Mouse (Mus musculus): Measurements from ENCODE around the gene Axin2. TPM values are rescaled to one million over a fixed set of nuclear protein-coding genes. Genes with fewer than 3 reads are reported as not detected.

Gene Axin2
- polyA plus RNA-seq, 1 experiment = 2.5 TPM

DNA sequence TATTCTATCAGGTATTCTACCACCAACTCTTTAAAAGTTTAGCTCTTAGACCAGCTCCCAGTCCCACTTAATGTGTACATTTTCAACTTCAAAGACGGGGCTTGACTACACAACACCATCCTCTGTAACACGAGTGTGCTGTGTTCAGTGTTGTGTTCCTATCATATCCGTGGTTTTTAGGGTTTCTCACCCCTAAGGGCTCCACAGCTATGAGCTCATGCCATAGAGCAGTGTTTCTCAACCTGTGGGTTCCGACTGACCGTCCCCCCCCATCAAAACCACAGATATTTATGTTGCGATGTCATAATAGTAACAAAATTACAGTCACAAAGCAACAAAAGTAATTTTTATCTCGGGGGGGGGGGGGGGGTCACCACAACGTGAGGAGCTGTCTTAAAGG is 34.1 kb upstream of the Axin2 start:
- H3K4me3 ChIP-seq (replicated peaks; ENCODE audit: control insufficient read depth, low read depth, low read length) = no peak overlapping the region
- TF ChIP-seq POLR2A (IDR thresholded peaks at IDR 0.05; ENCODE audit: borderline replicate concordance, control insufficient read depth, low read depth, low read length) (no peak), CTCF (IDR thresholded peaks at IDR 0.05; ENCODE audit: control insufficient read depth, insufficient read depth, low read length) (no peak)
- H3K4me1 ChIP-seq (ENCODE audit: control insufficient read depth, insufficient read depth, low read length) = no peaks in the 10 kb centered on the region

DNA sequence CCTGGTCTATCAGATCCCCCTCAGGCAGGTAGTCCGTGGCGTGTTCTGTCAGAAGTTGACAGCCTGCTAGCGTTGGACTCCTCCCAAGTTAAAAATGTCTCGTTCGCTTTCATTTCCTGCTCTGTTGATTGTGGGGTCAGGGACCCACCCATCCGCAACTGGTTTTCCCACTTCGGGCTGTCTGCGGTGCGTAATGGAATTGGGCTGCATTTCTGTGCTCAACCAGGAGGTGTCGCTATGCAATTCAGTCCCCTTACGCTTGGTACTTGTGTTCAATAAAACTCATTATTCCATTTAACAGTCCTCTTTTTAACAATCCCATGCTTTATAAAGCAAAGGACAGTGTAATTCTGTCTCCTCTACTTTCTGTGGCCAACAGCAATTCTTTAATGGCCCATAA is 31.0 kb upstream of the Axin2 start:
- TF ChIP-seq CTCF (IDR thresholded peaks at IDR 0.05; ENCODE audit: control insufficient read depth, insufficient read depth, low read length) (peak; percentile 29; the same call in 1 of the 2 replicates), POLR2A (IDR thresholded peaks at IDR 0.05; ENCODE audit: borderline replicate concordance, control insufficient read depth, low read depth, low read length) (no peak)
- Histone ChIP-seq H3K4me1 (ENCODE audit: control insufficient read depth, insufficient read depth, low read length) (no peaks in the 10 kb centered on the region), H3K4me3 (replicated peaks; ENCODE audit: control insufficient read depth, low read depth, low read length) (no peak overlapping the region), H3K27ac (ENCODE audit: control insufficient read depth, insufficient read depth, low read depth, low read length, poor library complexity) (no peak overlapping the region)
- WGBS = 62% methylated on average over 11 of the region's 11 CpGs

More for the DNA sequence above, 34.1 kb upstream of the Axin2 start:
- H3K27ac ChIP-seq (ENCODE audit: control insufficient read depth, insufficient read depth, low read depth, low read length, poor library complexity) = no peak overlapping the region
- 39% methylated on average over 8 of the region's 8 CpGs for WGBS

- Histone ChIP-seq H3K4me3 (replicated peaks; ENCODE audit: control insufficient read depth, low read depth, low read length) (no peak overlapping the region), H3K27ac (ENCODE audit: control insufficient read depth, insufficient read depth, low read depth, low read length, poor library complexity) (no peak overlapping the region), H3K4me1 (ENCODE audit: control insufficient read depth, insufficient read depth, low read length) (no peaks in the 10 kb centered on the region)
- TF ChIP-seq POLR2A (IDR thresholded peaks at IDR 0.05; ENCODE audit: borderline replicate concordance, control insufficient read depth, low read depth, low read length) (no peak), CTCF (IDR thresholded peaks at IDR 0.05; ENCODE audit: control insufficient read depth, insufficient read depth, low read length) (no peak)
- 42% methylated on average over 16 of the region's 16 CpGs for WGBS
Measured at GRCm38 (mm10) chr11:108890544-108890943, 29.6 kb upstream of the Axin2 start.

DNA sequence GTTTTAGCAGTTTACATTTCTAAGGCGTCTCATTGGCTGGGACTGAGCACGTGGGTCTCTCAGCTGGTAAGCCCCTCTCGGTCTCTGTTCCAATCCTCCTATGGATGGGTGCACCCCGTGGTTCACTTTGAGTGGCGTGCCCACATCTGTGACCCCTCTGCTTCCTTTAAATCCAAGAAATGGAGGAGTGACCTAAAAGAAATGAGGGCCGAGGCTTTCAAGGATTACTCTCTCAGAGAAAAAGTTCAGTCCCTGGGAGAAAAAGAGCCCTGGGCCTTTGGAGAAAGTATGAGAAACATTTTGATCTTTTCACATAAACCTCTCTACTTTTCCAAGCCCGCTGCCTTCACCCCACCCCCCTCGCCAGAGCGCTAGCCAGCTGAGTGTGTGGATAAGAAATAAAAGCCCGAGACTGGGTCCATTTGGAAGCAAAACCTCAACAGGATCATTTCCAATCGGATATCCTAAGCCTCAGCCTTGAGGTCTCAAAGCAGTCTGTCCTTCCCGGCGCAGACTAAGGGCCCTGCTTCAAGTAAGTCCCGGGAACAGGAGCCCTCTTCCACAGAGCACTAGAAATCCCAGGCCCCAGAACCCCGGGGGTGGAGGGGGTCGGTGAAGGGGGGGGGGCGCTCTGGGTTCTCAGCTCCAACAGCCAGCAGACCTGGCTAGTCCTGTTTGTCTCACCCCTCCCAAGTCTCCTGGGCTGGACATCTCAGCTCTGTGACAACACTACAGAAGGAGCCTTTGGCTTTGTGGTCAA is 28.9 kb upstream of the Axin2 start:
- H3K27ac ChIP-seq (ENCODE audit: control insufficient read depth, insufficient read depth, low read depth, low read length, poor library complexity) = no peak overlapping the region
- no peak overlapping the region for H3K4me3 ChIP-seq (replicated peaks; ENCODE audit: control insufficient read depth, low read depth, low read length)
- TF ChIP-seq CTCF (IDR thresholded peaks at IDR 0.05; ENCODE audit: control insufficient read depth, insufficient read depth, low read length) = no peak
- TF ChIP-seq POLR2A (IDR thresholded peaks at IDR 0.05; ENCODE audit: borderline replicate concordance, control insufficient read depth, low read depth, low read length) = no peak
- no peaks in the 10 kb centered on the region for H3K4me1 ChIP-seq (ENCODE audit: control insufficient read depth, insufficient read depth, low read length)
- 9% methylated on average over 17 of the region's 17 CpGs for WGBS

DNA sequence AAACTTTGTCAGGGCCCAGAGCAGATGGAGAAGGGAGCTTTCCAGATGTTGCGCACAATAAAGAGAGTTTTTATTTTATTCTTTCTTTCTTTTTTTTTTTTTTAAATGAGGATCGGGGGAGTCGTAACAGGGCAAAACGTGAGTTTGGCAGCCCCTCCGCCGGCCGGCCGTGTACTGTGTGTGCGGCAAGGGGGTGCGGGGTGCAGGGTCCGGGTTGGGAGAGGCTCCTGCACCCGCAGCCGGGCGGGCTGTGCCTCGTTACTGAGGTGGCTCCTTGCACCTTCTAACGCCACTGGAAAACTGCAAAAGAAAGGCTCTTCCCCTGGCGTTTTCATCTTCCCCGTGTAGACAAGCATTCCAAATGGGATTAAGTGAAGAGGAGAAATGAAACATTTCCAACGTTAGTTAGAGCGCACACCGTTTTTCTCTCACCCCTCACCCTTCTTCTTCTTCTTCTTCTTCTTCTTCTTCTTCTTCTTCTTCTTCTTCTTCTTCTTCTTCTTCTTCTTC is 28.2 kb upstream of the Axin2 start:
- Histone ChIP-seq H3K4me3 (replicated peaks; ENCODE audit: control insufficient read depth, low read depth, low read length) (no peak overlapping the region), H3K27ac (ENCODE audit: control insufficient read depth, insufficient read depth, low read depth, low read length, poor library complexity) (no peak overlapping the region), H3K4me1 (ENCODE audit: control insufficient read depth, insufficient read depth, low read length) (no peaks in the 10 kb centered on the region)
- 7% methylated on average over 21 of the region's 21 CpGs for whole genome bisulfite sequencing
- no peak for TF ChIP-seq CTCF (IDR thresholded peaks at IDR 0.05; ENCODE audit: control insufficient read depth, insufficient read depth, low read length)

DNA sequence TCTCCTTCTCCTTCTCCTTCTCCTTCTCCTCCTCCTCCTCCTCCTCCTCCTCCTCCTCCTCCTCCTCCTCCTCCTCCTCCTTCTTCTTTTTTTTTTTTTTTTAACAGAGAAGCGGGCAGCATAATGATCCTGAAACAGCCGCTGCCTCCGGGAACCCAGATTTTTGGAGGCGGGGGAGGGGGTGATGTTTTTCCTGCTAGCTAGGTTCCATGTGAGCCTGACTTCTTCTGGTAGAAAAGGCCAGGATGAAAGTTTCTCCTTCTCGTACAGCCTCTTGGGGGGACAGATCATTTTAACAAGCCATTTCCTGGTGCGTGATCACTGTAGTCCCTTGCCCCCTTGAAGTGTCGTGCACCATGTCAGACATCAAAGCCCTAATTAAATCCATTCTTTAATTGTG is 27.7 kb upstream of the Axin2 start:
- WGBS = 27% methylated on average over 7 of the region's 7 CpGs
- Histone ChIP-seq H3K4me1 (ENCODE audit: control insufficient read depth, insufficient read depth, low read length) (no peaks in the 10 kb centered on the region), H3K27ac (ENCODE audit: control insufficient read depth, insufficient read depth, low read depth, low read length, poor library complexity) (no peak overlapping the region), H3K4me3 (replicated peaks; ENCODE audit: control insufficient read depth, low read depth, low read length) (no peak overlapping the region)
- no peak for TF ChIP-seq CTCF (IDR thresholded peaks at IDR 0.05; ENCODE audit: control insufficient read depth, insufficient read depth, low read length)

GRCm38 (mm10) chr11:108893232-108893790 is 26.8 kb upstream of the Axin2 start:
- no peaks in the 10 kb centered on the region for H3K4me1 ChIP-seq (ENCODE audit: control insufficient read depth, insufficient read depth, low read length)
- H3K27ac ChIP-seq (ENCODE audit: control insufficient read depth, insufficient read depth, low read depth, low read length, poor library complexity) = no peak overlapping the region
- 47% methylated on average over 12 of the region's 12 CpGs for WGBS
- H3K4me3 ChIP-seq (replicated peaks; ENCODE audit: control insufficient read depth, low read depth, low read length) = no peak overlapping the region
- TF ChIP-seq CTCF (IDR thresholded peaks at IDR 0.05; ENCODE audit: control insufficient read depth, insufficient read depth, low read length) = no peak
- TF ChIP-seq POLR2A (IDR thresholded peaks at IDR 0.05; ENCODE audit: borderline replicate concordance, control insufficient read depth, low read depth, low read length) = no peak

DNA sequence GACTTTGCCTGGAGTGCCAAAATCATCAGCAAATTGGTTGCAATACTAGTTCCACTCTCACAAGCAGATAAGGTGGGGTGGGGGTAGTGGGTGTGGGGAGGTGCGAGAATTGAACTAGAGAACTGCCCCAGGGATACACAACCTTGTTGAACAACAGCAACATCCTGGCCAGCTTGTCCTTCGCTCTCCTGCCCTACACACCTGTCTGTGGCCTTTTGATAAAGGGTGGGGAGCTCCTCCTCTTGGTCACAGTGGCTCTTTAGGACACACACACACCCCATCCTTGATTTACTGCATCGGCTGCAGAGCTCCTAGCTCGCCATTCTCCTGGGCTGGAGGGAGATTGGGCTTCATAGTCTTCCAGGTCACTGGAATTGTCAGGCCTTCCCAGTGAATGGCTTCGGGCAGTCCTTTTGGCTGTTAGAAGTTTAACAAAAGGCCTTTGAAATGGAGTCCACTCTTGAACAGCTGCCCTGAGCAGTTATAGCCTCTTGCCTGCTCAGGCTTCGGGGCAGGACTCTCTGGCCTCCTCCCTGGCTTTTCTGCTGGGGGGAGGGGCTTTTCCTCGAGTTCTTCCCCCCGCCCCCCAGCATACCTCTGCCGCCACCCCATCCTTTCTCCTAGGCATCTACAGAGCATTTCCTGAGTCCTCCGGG is 26.2 kb upstream of the Axin2 start:
- H3K4me1 ChIP-seq (ENCODE audit: control insufficient read depth, insufficient read depth, low read length) = no peaks in the 10 kb centered on the region
- no peak overlapping the region for H3K27ac ChIP-seq (ENCODE audit: control insufficient read depth, insufficient read depth, low read depth, low read length, poor library complexity)
- WGBS = 63% methylated on average over 10 of the region's 10 CpGs
- no peak for TF ChIP-seq CTCF (IDR thresholded peaks at IDR 0.05; ENCODE audit: control insufficient read depth, insufficient read depth, low read length)
- no peak for TF ChIP-seq POLR2A (IDR thresholded peaks at IDR 0.05; ENCODE audit: borderline replicate concordance, control insufficient read depth, low read depth, low read length)
- H3K4me3 ChIP-seq (replicated peaks; ENCODE audit: control insufficient read depth, low read depth, low read length) = no peak overlapping the region

All from bone marrow, adult 2 months (tissue).